Comparison of ENCODE assay signal across 8 mouse cellular contexts in the genomic region with DNA sequence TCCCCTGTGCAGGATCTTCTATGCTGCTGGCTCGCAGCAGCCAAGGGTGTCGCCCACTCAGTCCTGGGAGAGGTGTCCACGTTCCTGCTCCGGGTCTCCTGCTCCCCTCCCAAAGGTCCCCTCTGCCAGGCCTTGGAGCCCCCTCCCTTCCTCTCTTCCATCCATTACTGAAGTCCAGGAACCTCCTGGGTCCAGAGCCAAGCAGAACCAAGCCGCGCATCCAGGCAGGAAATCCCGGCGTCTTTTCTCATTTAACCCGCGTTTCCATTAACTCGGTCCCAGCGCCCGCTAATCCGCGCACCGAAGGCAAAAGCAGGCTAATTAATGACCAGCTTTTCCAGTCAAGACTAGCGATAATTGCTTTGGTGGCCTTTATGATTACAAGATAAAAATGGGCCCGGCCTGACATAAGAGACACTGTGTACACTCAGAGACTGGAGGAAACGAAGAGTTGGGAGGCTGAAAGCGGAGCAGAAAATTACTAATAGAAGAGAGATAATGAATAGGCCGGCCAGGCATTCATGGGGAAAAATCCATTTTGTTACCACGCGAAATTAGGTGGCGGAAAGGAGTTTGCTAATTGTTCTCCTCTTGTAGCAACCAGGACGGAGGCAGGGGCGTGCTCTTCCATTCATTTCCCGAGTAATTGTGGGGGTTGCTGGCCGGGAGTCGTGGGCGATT.
DNase-seq lines count a peak whose midpoint lies in the region; ATAC-seq and TF ChIP-seq lines count a peak whose summit lies in the region.

No protein-coding gene starts in this region.

- H3K79me2 ChIP-seq in heart, adult 2 months (replicated peaks; ENCODE audit: control insufficient read depth, insufficient read depth, low read length) = no peaks in the 10 kb centered on the region

- H3K4me2 ChIP-seq in heart, embryonic 16.5 days (ENCODE audit: low read depth, low read length) = peak overlapping the region; percentile 65
- H3K4me2 ChIP-seq in hindbrain, postnatal 0 days (ENCODE audit: low read depth, low read length) = peak overlapping the region; percentile 46
- H3K4me2 ChIP-seq in neural tube, embryonic 13.5 days = peak overlapping the region; percentile 57

- no peaks in the 10 kb centered on the region for H3K36me3 ChIP-seq in heart, embryonic 16.5 days (ENCODE audit: control insufficient read depth, insufficient read depth)
- H3K36me3 ChIP-seq in hindbrain, postnatal 0 days (ENCODE audit: insufficient read depth, low read length) = no peaks in the 10 kb centered on the region
- no peaks in the 10 kb centered on the region for H3K36me3 ChIP-seq in neural tube, embryonic 13.5 days
- H3K36me3 ChIP-seq in heart, adult 2 months (ENCODE audit: control insufficient read depth, insufficient read depth, low read length) = no peaks in the 10 kb centered on the region

- no peak for TF ChIP-seq EP300 in heart, adult 2 months (IDR thresholded peaks at IDR 0.05; ENCODE audit: insufficient read depth, low read depth, low read length)

- H3K4me3 ChIP-seq in heart, embryonic 16.5 days (ENCODE audit: low read length) = peak overlapping the region; percentile 38
- peak overlapping the region; percentile 23 for H3K4me3 ChIP-seq in hindbrain, postnatal 0 days (ENCODE audit: low read length)
- peak overlapping the region; percentile 29 for H3K4me3 ChIP-seq in neural tube, embryonic 13.5 days
- no peak overlapping the region; the same call in 1 of the 2 replicates for H3K4me3 ChIP-seq in heart, adult 2 months

- WGBS in heart, embryonic 16.5 days = 9% methylated on average over 30 of the region's 30 CpGs
- 9% methylated on average over 30 of the region's 30 CpGs for WGBS in hindbrain, postnatal 0 days
- 3% methylated on average over 30 of the region's 30 CpGs for WGBS in neural tube, embryonic 13.5 days
- 7% methylated on average over 30 of the region's 30 CpGs for WGBS in heart, adult 2 months

- TF ChIP-seq POLR2A in heart, adult 2 months (IDR thresholded peaks at IDR 0.05; ENCODE audit: insufficient read depth, low read depth, low read length) = no peak

- no peak for TF ChIP-seq CTCF in hindbrain, postnatal 0 days (IDR thresholded peaks at IDR 0.05; ENCODE audit: low read depth)
- TF ChIP-seq CTCF in heart, adult 2 months (IDR thresholded peaks at IDR 0.05) = no peak

- no peaks in the 10 kb centered on the region for H3K9me3 ChIP-seq in heart, embryonic 16.5 days (replicated peaks; ENCODE audit: control insufficient read depth, low read length)
- no peaks in the 10 kb centered on the region for H3K9me3 ChIP-seq in hindbrain, postnatal 0 days (ENCODE audit: low read length)
- no peaks in the 10 kb centered on the region for H3K9me3 ChIP-seq in neural tube, embryonic 13.5 days

- H3K9ac ChIP-seq in heart, embryonic 16.5 days (ENCODE audit: low read length) = no peak overlapping the region
- peak overlapping the region; percentile 31; the same call in 1 of the 2 replicates for H3K9ac ChIP-seq in hindbrain, postnatal 0 days (replicated peaks; ENCODE audit: low read length)
- peak overlapping the region; percentile 39 for H3K9ac ChIP-seq in neural tube, embryonic 13.5 days
- H3K9ac ChIP-seq in heart, adult 2 months (ENCODE audit: low read depth, low read length) = no peak overlapping the region

- no peaks in the 10 kb centered on the region; the same call in 1 of the 2 replicates for H3K4me1 ChIP-seq in heart, embryonic 16.5 days (ENCODE audit: control insufficient read depth, insufficient read depth, low read length)
- H3K4me1 ChIP-seq in hindbrain, postnatal 0 days (ENCODE audit: insufficient read depth, low read length) = 0 out of 2 replicates have a peak, but pooled peaks cover 6% of the 10 kb centered on the region
- H3K4me1 ChIP-seq in neural tube, embryonic 13.5 days (replicated peaks) = peaks cover 67% of the 10 kb centered on the region
- H3K4me1 ChIP-seq in heart, adult 2 months (ENCODE audit: control insufficient read depth, insufficient read depth, low read length) = no peaks in the 10 kb centered on the region; the same call in 1 of the 2 replicates

- DNase-seq in heart, postnatal 10 days = no peak
- DNase-seq in embryo, embryonic 9.5 days (ENCODE audit: extremely low spot score) = peak; percentile 34
- no peak for DNase-seq in hindbrain, postnatal 0 days (ENCODE audit: low spot score)
- no peak for DNase-seq in left cerebral cortex, postnatal 4 days
- DNase-seq in thymus, postnatal 0 days (ENCODE audit: low spot score) = no peak
- DNase-seq in heart, adult 2 months = no peak

- no peak for ATAC-seq in heart, embryonic 16.5 days (replicated peaks; ENCODE audit: extremely low read depth, insufficient read depth, low FRiP score)
- ATAC-seq in hindbrain, postnatal 0 days = no peak
- ATAC-seq in neural tube, embryonic 13.5 days (ENCODE audit: low read depth) = peak; percentile 45

- no peak overlapping the region for H3K27ac ChIP-seq in heart, embryonic 16.5 days (ENCODE audit: low read length)
- H3K27ac ChIP-seq in hindbrain, postnatal 0 days = peak overlapping the region; percentile 54
- H3K27ac ChIP-seq in neural tube, embryonic 13.5 days (replicated peaks) = peak overlapping the region; percentile 75
- H3K27ac ChIP-seq in heart, adult 2 months = no peak overlapping the region

- intact Hi-C loops in heart, postnatal 10 days (cut with DNase I) = loop anchor here (5.0 kb wide), 1 partner anchor 82 kb away; no protein-coding TSS in a partner anchor
- intact Hi-C loops in left cerebral cortex, postnatal 4 days (cut with DNase I) = no loop called here
- intact Hi-C loops in heart, adult 2 months (cut with DNase I) = no loop called here

- H3K27me3 ChIP-seq in heart, embryonic 16.5 days (ENCODE audit: control insufficient read depth, insufficient read depth, low read length) = peaks cover 75% of the 10 kb centered on the region
- H3K27me3 ChIP-seq in hindbrain, postnatal 0 days (ENCODE audit: insufficient read depth, low read length) = peaks cover 11% of the 10 kb centered on the region; the same call in 1 of the 2 replicates
- H3K27me3 ChIP-seq in neural tube, embryonic 13.5 days = peaks cover 54% of the 10 kb centered on the region
- peaks cover 9% of the 10 kb centered on the region; the same call in 1 of the 2 replicates for H3K27me3 ChIP-seq in heart, adult 2 months (ENCODE audit: control insufficient read depth, insufficient read depth, low read length)

Comparison
In these comparisons a context has a peak if more than half of its experiments do, and no peak if none do; other contexts are left out.
1. H3K27ac ChIP-seq: peak in hindbrain, postnatal 0 days (single experiment) and neural tube, embryonic 13.5 days (single experiment); none in heart, embryonic 16.5 days (single experiment) and heart, adult 2 months (single experiment).
2. H3K9ac ChIP-seq: peak in hindbrain, postnatal 0 days (single experiment) and neural tube, embryonic 13.5 days (single experiment); none in heart, embryonic 16.5 days (single experiment) and heart, adult 2 months (single experiment).
3. Peak in every context shown above with its lines, with median percentiles within 50 percentile points of each other: H3K4me2 ChIP-seq.